Mouse (Mus musculus) myocyte (in vitro differentiated cells): ENCODE data around the gene Qrfpr.

Experiments used
- CEBPB ChIP-seq: IDR thresholded peaks from 2 replicates; pipeline ENCODE4 v1.6.1; 2011; ENCODE audit warnings: mild to moderate bottlenecking, moderate library complexity; ENCODE audit not compliant: poor library complexity, insufficient read depth, severe bottlenecking
- E2F4 ChIP-seq: IDR thresholded peaks from one replicate; pipeline ENCODE4 v1.6.1; 2011; ENCODE audit warnings: mild to moderate bottlenecking, control low read depth, moderate library complexity; ENCODE audit not compliant: insufficient read depth
- MYOD1 ChIP-seq, 3 experiments: IDR thresholded peaks; one replicate each; pipeline ENCODE4 v1.6.1; 2011; ENCODE audit warnings: control low read depth in 2 of 3, low read depth in 2 of 3, mild to moderate bottlenecking in 2 of 3, moderate library complexity in 1 of 3; ENCODE audit not compliant: insufficient read length in 2 of 3, control insufficient read depth in 1 of 3
- MYOG ChIP-seq, 3 experiments: IDR thresholded peaks; one replicate each; pipeline ENCODE4 v1.6.1; 2011; ENCODE audit warnings: control low read depth in 2 of 3, low read depth in 2 of 3, mild to moderate bottlenecking in 2 of 3; ENCODE audit not compliant: insufficient read length in 2 of 3, control insufficient read depth in 1 of 3, insufficient read depth in 1 of 3
- POLR2A ChIP-seq: IDR thresholded peaks from one replicate; pipeline ENCODE4 v1.6.1; 2011; ENCODE audit warnings: low read depth, mild to moderate bottlenecking, control low read depth, moderate library complexity; ENCODE audit not compliant: insufficient read length
- POLR2AphosphoS2 ChIP-seq: IDR thresholded peaks from one replicate; pipeline ENCODE4 v1.6.1; 2011; ENCODE audit warnings: low read depth, control low read depth; ENCODE audit not compliant: insufficient read length
- REST ChIP-seq: IDR thresholded peaks from one replicate; pipeline ENCODE4 v1.6.1; 2011; ENCODE audit warnings: mild to moderate bottlenecking, control low read depth, moderate library complexity; ENCODE audit not compliant: insufficient read depth, insufficient read length
- SRF ChIP-seq: IDR thresholded peaks from one replicate; pipeline ENCODE4 v1.6.1; 2011; ENCODE audit warnings: low read depth; ENCODE audit not compliant: control insufficient read depth, insufficient read length
- TCF12 ChIP-seq: IDR thresholded peaks from one replicate; pipeline ENCODE4 v1.6.1; 2011; ENCODE audit warnings: mild to moderate bottlenecking, control low read depth; ENCODE audit not compliant: poor library complexity, insufficient read depth, severe bottlenecking
- USF1 ChIP-seq: IDR thresholded peaks from one replicate; pipeline ENCODE4 v1.6.1; 2011; ENCODE audit warnings: low read depth, mild to moderate bottlenecking, control low read depth, moderate library complexity

DNA sequence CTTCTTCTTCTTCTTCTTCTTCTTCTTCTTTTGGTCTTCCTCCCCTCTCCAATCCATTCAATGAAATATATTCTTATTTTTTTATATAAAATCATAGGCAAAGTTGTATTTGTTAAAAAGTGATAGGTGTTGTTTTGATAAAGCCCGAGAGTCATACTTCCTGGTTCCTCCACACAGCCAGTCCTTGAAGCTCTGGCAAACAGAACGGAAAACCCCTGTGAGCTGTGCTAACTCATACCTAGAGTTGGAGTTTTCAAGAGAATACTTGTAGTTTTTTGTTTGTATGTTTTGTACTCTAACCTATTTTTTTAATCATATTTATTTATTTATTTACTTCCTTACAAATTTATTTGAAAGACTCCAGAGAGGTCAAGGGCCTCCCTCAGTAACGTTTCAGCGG is 9.4 kb downstream of the Qrfpr start:
- TF ChIP-seq POLR2A (no peak), USF1 (no peak), E2F4 (no peak), CEBPB (no peak), TCF12 (no peak), SRF (no peak), POLR2AphosphoS2 (no peak), REST (no peak), MYOG (IDR thresholded peaks at IDR 0.05; ENCODE audit: control insufficient read depth in 1 of 3, insufficient read depth in 1 of 3, insufficient read length in 2 of 3, low read depth in 2 of 3) (no peak), MYOD1 (IDR thresholded peaks at IDR 0.05; ENCODE audit: control insufficient read depth in 1 of 3, insufficient read length in 2 of 3, low read depth in 2 of 3) (no peak)
